Mouse (Mus musculus): ENCODE results near the gene Myo1e. TPM values are rescaled to one million over a fixed set of nuclear protein-coding genes. Genes with fewer than 3 reads are reported as not detected.
"Not testable (repeated sequence)": the region's sequence is repeated elsewhere in the genome, so short reads cannot be mapped to it uniquely, and the experiment has no call there.

The Myo1e gene
- total RNA-seq, 2 experiments from 2014 or later = 9.5 to 11.1 TPM

DNA sequence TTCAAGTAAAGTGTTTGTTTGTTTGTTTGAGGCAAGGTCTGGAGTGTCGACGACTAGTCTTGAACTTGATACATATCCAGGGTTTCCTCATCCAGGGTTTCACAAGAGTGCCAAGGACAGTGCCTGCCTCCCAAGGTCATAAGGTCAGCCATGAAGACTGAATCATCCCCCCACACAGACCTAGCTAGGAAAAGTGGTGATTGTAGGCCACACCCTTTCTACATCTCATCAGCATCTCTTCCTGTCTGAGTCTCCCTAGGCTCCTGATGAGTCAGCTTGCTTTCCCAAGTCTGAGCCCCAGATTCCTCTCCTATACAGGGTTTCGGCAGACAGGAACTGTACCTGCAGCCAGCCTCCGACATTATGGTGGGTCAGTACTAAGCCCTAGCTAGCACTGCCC lies 41.7 kb downstream of the Myo1e start:
- DNase-seq (ENCODE audit: low spot score in 2 of 2) = no peak

DNA sequence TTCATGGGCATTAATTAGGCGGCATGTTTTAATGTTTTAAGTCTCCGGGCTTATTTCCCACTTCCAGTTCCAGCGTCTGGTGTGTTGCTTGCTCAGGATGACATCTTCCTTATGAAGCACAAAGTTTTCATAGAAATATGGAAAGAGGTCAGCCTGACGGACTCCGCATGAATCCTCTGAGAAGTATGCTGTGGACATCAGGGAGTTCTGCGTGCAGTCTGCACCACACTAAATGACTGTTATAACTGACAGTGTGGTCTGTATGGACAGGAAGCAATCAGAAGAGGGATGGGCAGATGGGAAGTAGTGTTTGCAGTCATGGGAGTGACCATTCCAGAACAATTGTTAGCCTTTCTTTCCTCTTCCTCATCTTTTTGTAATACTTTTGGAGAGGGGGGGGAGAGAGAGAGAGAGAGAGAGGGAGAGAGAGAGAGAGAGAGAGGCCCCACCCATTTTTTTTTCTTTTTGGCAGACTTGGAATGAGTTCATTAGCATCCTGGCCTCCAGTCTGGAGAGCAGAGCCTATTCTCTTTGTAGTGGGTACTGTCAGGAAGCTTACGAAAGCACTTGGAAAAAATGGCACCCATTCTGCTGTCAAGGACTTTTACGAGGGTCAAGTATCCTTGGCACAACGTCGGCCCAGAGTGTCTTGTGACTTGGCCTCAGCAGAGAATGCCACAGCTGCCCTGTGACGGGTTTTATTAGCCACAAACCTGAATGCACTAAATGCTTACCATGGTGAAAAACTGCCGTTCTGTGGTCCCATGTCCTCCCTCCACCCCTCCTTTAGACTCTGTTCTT lies 42.9 kb downstream of the Myo1e start:
- no peak for DNase-seq (ENCODE audit: low spot score in 2 of 2)

DNA sequence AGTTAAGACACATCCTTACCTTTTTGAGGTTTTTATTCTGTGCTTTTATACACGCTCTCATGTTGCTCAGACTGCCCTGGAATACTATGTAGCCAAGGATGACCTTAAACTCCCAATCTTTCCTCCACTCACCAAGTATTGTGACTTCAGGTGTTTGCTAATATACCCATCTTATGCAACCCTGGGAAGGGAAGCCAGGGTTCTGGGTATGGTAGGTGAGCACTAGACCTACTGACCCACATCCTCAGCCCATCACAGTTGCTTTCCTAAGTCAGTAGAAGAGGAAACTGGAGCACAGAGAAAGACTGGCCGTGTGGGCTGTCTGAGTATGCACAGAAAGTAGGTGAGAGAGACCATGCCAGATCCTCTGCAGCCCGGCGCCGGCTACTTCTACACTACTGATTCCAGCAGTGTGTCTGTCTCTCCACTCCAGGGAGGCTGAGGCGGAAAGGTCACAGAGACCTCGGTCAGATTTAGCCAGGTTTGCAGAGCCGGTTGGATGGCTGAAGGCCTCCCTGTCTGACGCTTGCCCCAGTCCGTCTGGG lies 44.4 kb downstream of the Myo1e start:
- no peak for DNase-seq (ENCODE audit: low spot score in 2 of 2)

DNA sequence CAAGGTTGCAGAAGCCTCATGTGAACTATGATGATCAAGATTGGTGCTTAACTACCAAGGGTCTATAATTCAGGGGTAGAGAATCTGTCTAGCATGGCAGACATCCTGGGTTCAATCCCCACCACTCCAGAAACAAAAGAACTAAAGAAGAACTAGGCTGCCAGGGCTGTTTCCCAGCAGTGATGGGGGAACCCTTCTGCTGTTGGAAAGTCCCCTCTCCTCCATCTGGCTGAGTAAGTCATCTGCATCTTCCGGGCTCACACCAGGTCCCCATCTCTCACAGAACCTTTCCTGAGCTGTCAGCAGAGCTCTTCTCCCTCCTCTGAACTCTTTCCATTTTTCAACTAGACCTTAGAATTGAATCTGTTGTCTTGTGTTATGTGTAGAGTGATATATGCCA lies 45.9 kb downstream of the Myo1e start:
- DNase-seq (ENCODE audit: low spot score in 2 of 2) = no peak

DNA sequence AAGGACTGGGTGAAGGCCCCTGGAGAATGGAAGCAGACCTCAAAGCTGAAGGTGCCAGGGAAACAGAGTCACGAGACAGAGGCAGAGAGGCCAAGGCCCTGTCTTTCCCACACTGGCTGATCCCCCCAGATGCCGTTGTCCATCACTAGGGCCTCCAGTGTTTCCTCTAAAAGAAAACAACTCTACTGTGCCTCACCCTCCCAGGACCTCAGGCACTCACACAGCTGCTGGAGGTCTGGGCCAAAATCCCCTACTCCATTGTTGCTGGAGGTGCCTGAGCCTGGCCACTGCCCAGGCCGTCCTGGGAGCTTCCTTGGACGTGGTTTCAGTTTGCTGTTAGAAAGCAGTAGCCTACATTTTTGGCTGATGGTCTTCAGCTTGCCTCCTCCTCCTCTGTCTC lies 47.9 kb downstream of the Myo1e start:
- no peak for DNase-seq (ENCODE audit: low spot score in 2 of 2)

DNA sequence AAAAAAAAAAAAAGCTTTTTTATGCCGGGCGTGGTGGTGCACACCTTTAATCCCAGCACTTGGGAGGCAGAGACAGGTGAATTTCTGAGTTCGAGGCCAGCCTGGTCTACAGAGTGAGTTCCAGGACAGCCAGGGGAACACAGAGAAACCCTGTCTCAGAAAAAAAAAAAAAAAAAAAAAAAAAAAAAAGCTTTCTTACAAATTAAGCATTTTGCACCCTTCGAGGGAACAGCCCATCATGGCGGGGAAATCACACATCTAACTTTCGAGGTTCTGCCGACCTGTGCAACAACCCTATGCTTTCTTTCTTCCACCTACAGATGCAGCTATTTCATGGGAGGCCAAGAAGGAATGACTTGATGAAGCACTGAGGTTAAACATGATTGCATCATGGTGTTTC lies 48.9 kb downstream of the Myo1e start:
- DNase-seq (ENCODE audit: low spot score in 2 of 2) = not testable (repeated sequence)

DNA sequence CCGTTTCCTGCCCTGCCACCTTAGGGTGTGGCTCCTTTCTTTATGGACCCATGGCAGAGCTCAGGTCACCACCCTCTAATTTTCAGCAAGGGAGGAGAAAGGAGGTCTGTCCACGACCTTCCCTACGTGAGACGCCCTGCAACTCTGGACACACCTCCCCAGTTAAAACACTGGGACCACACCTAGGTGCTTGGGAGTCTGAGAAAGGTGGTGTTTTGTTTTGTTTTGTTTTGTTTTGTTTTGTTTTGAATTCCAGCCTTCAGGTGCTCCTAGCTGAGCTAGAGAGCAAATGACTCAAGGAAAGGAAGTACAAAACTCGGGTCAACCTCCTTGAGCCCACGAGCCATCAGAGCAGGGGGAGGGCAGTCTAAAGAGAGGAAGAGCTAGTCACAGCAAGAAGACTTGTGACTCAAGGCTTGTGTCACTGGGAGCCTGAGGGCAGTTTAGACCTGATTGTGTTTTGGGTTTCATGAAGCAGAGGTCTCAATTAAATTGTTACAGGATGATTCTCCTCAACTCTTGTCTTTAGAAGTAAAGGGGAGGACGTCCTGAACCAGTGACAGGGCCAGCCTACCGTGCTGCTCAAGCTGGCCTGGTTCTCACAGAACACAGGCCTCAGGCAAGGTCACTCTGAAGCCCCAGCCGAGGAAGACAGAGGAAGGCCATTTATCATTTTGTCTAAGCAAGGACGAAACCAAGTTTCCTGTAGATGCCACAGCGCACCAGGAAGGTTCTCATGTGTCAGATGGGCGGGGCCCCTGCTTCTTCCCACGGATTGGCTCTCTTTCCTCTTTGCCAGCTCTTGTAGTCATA lies 50.3 kb downstream of the Myo1e start:
- DNase-seq (ENCODE audit: low spot score in 2 of 2) = no peak

DNA sequence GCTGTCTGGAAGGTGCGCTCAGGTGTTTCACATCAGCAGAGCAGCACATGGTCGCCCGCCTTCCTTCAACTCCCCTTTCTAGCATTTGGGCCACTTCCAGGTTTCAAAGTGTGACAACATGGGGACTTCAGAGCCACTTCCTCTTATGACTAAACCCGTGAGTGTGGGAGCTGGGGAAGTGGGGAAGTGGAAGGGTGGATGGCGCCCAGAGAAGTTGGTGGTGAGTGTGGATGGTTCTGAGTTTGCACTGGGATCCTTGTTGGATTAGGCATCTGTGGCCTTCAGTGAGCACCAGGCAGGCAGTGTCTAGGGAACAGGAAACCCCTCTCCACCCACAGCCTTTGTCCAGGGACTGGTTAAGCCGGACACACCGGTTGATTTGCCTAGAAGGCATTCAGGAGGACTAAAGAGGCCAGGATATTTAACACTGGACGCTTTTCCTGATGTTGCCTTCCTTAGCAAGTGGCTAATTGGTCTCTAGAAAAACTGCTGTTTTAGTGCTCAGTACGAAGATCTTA lies 53.2 kb downstream of the Myo1e start:
- no peak for DNase-seq (ENCODE audit: low spot score in 2 of 2)

DNA sequence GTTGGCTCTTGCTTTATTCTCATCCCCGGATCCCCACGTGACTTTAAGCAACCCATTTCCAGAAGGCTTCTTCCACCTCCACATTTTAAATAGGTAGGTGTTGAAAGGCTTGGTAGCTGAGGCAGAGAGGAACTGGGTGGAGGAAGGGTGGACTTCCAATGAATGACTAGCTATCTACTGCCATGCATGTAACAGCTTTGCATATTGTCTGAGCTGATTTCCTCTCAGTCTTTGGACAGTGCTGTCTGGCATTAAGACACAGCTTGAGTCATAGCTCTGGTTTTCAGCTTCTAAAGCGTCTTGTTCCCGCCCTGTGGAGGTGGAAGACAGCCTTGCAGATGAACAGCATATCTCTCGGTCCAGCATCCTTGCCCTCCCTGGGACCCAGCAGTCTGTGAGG lies 54.5 kb downstream of the Myo1e start:
- no peak for DNase-seq (ENCODE audit: low spot score in 2 of 2)

DNA sequence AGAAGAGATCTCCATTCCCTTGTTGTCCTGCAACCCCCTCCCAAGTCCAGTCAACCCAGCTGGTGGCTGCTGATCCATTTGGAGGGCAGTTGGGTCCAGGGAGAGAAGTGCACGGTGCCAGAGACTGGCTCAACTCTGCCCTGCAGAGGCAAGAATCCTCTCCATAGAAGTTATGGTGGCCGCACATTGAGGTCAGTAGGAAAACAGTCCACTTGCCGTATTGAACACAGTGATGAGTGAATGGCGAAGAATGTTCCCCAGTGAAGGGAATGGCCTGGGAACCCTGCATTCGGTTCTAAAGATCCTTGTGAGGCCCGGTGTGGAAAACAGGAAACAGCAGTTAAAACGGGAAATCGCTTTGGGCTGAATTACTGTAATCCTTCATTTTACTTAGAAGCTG lies 56.0 kb downstream of the Myo1e start:
- no peak for DNase-seq (ENCODE audit: low spot score in 2 of 2)

DNA sequence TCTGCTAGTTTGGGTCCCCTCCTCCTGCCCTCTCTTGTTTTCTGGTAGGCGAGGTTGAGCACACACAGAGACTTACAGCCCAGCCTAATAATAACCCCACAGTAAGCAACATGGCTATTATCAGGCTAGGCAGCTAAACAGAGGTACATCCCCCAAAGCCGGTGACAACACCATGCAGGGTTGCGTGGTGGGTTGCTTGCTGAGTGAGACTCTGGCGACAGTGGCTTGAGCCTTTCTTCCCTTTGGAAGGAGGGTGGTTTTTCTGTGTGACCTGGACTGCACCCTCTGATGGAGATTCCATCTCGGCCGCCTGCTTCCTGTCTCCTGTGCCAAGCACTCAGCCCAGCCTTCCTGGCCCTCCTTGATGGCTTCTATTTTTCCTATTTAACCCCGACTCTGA lies 56.6 kb downstream of the Myo1e start:
- DNase-seq (ENCODE audit: low spot score in 2 of 2) = no peak

DNA sequence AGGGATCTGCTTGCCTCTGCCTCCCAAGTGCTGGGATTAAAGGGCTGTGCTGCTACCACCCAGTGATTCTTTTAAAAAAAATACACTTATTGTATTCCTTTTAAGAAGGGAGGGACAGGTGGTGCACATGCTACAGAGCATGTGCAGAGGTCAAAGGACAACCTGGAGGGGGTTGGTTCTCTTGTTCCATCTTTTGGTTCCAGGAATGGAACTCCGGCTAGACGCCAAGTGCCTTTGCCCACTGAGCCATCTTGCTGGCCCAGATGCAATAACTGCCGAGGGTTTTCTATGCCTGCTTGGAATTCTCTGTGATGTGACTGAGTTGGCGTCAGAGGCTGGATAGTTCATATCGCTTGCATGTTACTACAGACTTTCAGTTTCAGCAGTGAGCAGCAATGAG lies 58.4 kb downstream of the Myo1e start:
- no peak for DNase-seq (ENCODE audit: low spot score in 2 of 2)

DNA sequence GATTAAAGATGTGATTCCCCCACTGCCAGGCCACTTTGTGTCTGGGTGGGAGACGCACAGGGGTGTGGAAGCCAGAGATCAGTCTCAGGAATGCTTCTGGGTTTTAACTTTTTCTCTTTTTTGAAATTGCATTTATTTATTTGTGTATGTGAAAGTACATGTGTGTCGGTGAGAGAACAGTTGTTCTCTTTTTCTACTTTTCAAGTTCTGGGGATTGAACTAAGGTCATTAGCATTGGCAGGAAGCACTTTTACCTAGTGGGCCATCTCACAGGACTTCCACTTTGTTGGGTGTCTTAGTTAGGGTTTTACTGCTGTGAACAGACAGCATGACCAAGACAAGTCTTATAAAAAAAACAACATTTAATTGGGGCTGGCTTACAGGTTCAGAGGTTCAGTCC lies 59.0 kb downstream of the Myo1e start:
- no peak for DNase-seq (ENCODE audit: low spot score in 2 of 2)

DNA sequence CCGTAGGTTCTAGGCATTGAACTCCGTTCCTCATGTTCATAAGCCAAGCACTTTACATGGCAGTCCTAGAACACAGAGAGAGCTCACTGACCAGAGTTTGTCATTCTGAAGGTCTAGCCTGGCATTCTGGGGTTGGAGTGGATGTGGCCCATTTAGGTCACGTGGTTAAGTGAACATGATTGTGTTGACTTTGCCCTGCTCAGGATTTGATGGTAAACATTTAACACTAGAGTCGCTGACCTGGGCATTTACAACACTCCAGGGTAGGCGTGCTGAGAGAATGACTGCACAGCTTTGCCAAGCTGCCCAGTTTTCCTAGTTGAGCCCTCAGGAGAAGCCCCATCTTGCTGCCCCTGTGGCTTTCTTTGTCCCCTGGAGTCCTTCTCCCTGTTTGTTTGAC lies 60.0 kb downstream of the Myo1e start:
- no peak for DNase-seq (ENCODE audit: low spot score in 2 of 2)

DNA sequence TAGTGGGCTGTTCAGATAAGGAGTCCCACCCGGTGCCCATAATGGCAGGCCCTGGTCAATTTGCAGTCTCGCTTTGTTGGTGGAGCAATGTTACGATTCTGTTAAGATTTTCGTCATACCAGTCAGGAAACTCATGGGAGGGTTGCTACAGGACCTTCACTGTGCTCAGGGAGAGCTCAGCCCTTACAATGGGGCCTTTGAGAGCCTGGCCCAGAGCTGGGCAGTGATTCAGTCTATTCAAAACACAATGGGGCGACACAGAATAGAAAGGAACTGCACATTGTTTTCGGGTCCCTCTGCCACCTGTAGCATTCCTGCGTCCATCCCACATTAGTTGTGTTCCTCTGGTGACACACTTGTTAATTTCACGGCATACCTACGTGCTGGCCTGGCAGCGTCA lies 62.2 kb downstream of the Myo1e start:
- no peak for DNase-seq (ENCODE audit: low spot score in 2 of 2)

DNA sequence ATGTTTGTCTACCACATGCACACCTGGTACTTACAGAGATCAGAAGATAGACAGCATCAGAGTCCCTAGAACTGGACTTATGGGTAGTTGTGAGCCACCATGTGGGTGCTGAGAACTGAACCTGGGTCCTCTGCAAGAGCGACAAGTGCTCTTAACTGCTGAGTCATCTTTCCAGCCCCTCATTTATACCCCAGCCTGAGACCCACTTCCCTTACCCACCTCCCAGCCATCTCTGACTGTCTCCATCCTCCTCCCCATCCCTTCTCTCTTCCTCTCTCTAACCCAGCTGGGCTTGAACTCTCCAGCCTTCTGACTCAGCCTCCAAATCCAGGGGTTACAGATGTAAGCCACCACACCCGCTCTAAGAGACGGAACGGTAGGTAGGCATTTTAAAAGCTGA lies 63.3 kb downstream of the Myo1e start:
- no peak for DNase-seq (ENCODE audit: low spot score in 2 of 2)

DNA sequence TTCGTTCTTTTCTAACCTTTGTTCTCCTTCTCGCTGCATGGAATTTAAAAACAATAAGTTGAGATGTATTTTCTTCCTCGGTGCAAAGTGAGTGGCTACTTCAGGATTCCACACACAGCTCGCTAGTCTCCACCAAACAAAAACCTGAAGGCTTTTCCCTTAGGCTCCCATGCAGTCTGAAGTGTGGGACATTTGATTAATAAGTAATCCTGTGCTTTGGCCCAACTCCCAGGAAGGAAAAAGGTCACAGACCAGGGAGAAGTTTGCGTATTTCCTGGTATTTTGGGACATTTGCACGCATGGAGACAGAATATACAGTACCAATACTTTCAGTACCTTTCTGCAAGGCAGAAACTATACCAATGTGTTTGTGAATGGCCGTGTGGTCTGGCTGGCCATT lies 64.0 kb downstream of the Myo1e start:
- no peak for DNase-seq (ENCODE audit: low spot score in 2 of 2)

DNA sequence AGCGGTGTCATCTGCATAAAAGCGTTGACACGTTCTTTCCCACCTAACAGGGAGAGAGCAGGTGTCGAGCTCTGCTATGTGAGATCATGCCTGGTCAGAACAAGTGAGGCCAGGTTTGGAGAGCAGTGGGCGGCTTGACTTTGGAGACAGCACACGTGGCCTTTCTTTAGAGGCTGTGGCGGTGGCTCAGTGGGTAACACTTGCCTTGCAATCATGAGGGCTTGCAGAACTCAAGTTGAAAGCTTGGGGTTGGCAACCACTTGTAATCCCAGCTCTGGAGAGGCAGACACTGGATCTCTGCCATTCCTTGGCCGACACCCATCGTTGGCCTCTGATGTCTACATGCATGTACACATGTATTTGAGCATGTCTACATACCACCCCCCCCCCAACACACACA lies 64.5 kb downstream of the Myo1e start:
- DNase-seq (ENCODE audit: low spot score in 2 of 2) = no peak

DNA sequence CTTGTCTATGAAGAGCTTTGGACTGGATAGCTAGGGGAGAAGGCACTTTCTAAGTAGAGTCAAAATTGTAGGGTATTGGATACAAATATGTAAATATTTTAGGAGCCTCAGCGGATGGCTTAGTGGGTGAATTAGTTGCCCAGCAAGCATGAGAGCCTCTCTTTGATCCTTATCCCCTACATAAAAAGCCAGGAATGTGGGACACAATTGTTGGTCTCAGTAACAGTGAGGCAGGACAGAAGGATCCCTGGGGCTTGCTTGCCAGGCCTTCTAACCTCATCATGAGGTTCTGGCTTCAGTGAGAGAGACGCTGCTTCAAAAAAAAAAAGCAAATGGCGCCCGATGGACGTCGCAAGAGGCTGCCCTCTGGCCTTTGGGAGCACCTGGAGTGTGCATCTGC lies 66.9 kb downstream of the Myo1e start:
- DNase-seq (ENCODE audit: low spot score in 2 of 2) = no peak

DNA sequence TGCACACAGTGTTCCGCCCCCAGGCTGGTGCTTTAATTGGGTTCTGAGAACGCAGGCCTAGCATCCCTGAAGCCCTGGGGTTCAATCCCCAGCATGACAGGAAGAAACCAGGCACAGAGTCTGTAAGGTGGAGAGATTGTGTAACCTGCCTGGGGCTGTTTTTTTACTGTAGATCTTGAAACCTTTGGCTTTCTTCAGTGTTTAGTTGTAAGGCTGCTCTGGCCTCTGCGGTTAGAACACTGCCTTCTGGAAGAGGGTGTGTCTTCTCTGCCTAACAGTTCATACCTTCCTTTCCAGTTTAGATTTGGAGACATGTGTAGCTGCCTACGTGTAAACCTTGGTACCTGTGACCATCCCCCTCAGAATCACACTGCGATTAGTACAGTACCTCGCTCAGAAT lies 67.3 kb downstream of the Myo1e start:
- no peak for DNase-seq (ENCODE audit: low spot score in 2 of 2)

DNA sequence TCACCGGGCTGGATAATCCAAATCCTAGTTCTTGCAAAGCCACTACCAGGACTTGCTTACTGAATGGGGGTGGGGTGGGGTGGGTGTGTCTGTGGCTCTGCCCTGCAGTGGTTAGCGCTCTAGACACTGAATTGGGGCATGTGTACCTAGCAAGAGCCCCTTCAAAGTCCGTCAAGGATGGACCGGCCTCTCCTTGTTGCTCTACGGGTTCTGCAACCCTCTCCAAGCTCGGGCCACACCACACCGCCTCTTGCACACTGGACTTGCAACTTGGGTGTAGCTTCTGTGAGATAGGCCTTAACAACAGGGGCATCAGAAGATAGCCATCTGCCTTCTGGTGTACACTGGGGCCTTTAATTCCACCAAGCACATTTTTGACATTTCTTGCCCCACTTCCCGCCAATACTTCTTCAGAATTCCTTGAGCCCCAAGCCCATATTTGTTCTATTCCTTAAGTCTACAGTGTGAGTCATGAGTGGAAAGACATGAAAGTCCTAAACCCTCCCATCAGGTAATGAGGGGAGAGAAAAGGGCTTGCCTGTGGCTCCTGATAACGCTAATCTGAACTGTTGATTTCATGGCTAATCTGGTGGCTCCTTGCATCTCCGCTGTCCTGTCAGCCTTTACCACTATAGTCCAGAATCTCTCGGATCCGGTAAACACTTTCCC lies 67.9 kb downstream of the Myo1e start:
- DNase-seq (ENCODE audit: low spot score in 2 of 2) = no peak

DNA sequence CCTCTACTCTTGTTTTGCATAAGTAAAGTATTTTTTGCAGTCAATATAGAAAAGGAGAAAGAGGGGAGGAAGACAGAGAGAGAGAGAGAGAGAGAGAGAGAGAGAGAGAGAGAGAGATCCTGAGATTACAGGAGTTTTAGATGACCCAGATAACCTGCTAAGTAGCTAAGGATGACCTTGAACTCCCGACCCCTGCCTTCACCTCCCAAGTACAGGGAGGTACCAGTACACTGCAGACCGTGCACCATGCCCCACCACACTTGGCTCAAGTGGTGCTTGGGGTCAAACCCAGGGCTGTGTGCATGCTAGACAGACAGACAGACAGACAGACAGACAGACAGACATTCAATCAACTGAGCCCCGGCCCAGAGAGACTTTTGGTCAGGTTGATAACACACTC lies 69.9 kb downstream of the Myo1e start:
- no peak for DNase-seq (ENCODE audit: low spot score in 2 of 2)

Data from layer of hippocampus, postnatal 14 days (tissue).